Mouse (Mus musculus): ENCODE measurements around the gene Cldn34c1.
"Not testable (repeated sequence)": the region's sequence is repeated elsewhere in the genome, so short reads cannot be mapped to it uniquely, and the experiment has no call there.

Gene Cldn34c1

DNA sequence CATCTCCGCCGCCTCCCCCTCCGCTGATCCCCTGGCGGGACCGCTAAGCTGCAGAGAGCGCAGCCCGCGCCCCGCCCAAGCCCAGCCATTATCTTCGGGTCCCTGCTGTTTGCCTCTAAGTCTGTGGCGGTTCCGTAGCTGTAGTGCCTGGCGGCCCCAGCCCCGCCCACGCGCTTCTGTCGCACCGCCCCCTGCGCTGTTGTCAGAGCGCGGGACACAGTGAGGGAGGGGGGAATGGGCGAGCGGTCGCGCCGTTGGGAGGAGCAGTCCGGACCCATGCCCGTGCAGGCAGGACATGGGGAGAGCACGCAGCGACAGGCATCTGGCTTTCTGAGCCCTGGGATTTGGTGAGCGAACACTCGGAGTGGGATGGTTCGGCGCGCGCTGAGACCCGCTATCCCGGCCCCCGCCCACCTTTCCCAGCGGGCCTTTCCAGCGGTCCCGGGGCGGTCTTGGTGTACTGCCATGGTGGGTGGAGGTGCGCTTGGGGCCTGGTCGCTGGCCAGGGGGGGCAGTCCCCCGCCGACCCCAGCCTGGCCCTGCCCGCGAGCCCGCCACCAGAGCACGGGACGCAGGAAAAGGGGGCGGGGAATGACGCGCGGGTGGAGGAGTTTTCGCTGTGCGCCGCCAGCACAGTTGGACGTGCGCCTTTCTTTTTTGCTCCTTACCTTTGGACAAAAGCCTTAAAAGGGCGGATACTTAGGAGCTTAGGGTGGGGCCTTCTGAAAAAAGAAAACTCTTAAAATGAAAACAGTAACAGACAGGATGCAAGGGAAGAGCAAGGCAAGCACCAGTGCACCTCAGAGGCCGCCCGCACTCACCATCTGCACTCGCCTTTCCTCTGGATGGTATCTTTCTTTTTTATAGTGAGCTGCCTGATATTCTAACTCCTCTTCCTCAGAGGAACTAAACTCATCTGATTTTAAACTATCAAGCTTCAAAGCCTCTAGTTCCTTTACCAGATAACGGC is at the start of gene Cldn34c1:
TSS of gene Cldn34c1 (plus strand) at position 205 of the 970 bp plus-strand sequence.
- Histone ChIP-seq H3K36me3 (ENCODE audit: insufficient read depth, low read length) (no peaks in the 10 kb centered on the region), H3K4me1 (replicated peaks; ENCODE audit: low read depth, low read length) (no peaks in the 10 kb centered on the region), H3K4me3 (replicated peaks; ENCODE audit: low read length) (no peak within 1 kb of the TSS), H3K27me3 (ENCODE audit: insufficient read depth, low read length) (no peaks in the 10 kb centered on the region), H3K9me3 (ENCODE audit: low read length) (peaks cover 32% of the 10 kb centered on the region)
- TF ChIP-seq POU5F1 (IDR thresholded peaks at IDR 0.05; ENCODE audit: borderline replicate concordance, low read length) (no peak), NANOG (IDR thresholded peaks at IDR 0.05; ENCODE audit: borderline replicate concordance, low read length) (no peak), CTCF (conservative IDR thresholded peaks at IDR 0.05; ENCODE audit: low read length) (no peak)

DNA sequence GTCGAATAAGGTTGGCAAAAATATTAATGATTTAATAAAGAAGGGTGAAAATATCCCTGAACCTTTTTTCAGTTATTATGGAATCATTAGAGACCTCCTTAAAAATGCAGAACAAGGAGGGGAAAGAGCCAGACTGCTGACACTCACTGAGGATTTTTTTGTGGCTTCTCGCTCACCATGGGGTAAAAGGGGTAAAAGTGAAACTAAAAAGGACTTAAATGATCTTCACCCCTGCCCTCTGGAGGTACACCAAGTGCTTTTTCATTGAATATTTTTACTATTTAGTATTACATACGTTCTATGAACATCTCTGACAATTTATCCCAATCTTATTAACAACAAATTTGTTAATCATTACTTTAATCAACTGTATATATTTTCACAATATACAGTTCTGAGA is 15.9 kb upstream of the Cldn34c1 start:
- TF ChIP-seq POU5F1 (IDR thresholded peaks at IDR 0.05; ENCODE audit: borderline replicate concordance, low read length) = no peak
- no peak for TF ChIP-seq CTCF (conservative IDR thresholded peaks at IDR 0.05; ENCODE audit: low read length)
- TF ChIP-seq NANOG (IDR thresholded peaks at IDR 0.05; ENCODE audit: borderline replicate concordance, low read length) = no peak

DNA sequence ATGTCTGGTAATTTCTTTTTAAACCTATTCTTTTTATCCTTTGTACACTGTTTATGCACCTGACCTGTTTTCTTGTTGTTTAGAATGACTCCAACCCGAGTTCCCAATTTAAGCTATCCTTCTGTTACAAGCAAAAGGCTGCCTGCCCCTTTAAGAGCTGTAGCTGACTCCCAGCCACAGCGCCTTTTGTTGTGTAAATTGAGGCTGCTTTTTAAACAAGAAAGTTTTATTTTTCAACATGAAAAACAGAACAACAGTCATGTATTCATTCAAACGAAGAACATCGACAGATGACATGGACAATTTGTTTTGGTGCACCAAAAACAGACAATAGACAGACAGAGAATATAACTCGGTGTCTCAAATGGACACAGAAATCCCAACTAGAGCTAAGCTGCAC is 489 bp upstream of the Cldn34c1 start:
- not testable (repeated sequence) for H3K36me3 ChIP-seq (ENCODE audit: insufficient read depth, low read length); H3K27me3 ChIP-seq (ENCODE audit: insufficient read depth, low read length); H3K4me3 ChIP-seq (replicated peaks; ENCODE audit: low read length); H3K4me1 ChIP-seq (replicated peaks; ENCODE audit: low read depth, low read length)
- peaks cover 32% of the 10 kb centered on the region for H3K9me3 ChIP-seq (ENCODE audit: low read length)

More for the DNA sequence above, 15.9 kb upstream of the Cldn34c1 start:
- no peaks in the 10 kb centered on the region for H3K4me1 ChIP-seq (replicated peaks; ENCODE audit: low read depth, low read length)
- no peaks in the 10 kb centered on the region for H3K36me3 ChIP-seq (ENCODE audit: insufficient read depth, low read length)
- no peak overlapping the region for H3K4me3 ChIP-seq (replicated peaks; ENCODE audit: low read length)
- H3K9me3 ChIP-seq (ENCODE audit: low read length) = no peaks in the 10 kb centered on the region
- no peaks in the 10 kb centered on the region for H3K27me3 ChIP-seq (ENCODE audit: insufficient read depth, low read length)

DNA sequence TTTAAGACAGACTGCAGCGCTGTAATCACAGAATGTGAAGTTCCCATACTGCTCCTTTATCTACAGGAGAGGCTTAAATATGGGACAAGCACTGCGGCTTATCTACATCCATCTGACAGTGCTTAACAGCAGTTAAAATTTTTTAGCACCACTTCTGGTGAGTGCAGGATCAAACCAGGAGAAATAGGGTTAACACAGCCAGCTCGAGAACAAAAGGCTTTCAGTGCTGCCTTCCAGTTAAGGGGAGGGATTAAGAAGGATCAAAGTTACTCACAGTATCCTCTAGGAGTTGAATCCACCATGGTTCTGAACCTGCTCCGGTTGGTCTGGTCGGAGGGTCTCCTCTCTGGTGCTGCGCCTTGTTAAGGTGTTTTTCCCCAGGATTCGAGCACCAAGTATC is 1.4 kb downstream of the Cldn34c1 start:
- H3K4me1 ChIP-seq (replicated peaks; ENCODE audit: low read depth, low read length); H3K27me3 ChIP-seq (ENCODE audit: insufficient read depth, low read length): not testable (repeated sequence)

DNA sequence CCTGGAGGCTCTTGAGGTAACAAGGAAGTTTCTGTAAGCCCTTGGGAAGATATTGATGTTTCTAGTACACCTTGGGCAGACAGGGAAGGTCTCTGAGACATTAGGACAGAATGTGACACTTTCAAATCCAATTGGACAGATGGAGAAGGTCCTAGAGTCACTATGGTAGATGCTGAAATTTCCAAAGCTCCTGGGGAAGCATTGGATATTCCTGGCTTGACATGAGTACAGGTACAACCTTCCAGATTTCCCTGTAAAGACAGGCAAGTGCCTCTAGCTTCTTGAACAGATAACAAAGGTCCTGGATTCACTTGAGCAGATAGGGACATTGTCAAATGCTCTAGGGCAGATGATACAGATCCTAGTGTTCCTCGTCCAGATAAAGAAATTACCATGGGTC is 119.1 kb downstream of the Cldn34c1 start, which contains the start of gene Srsx:
TSS of gene Srsx (minus strand) at position 101 of the 400 bp plus-strand sequence.
- not testable (repeated sequence) for H3K9me3 ChIP-seq (ENCODE audit: low read length); H3K4me1 ChIP-seq (replicated peaks; ENCODE audit: low read depth, low read length); H3K36me3 ChIP-seq (ENCODE audit: insufficient read depth, low read length); H3K4me3 ChIP-seq (replicated peaks; ENCODE audit: low read length); H3K27me3 ChIP-seq (ENCODE audit: insufficient read depth, low read length)

More for the DNA sequence above, 1.4 kb downstream of the Cldn34c1 start:
- H3K4me3 ChIP-seq (replicated peaks; ENCODE audit: low read length); H3K36me3 ChIP-seq (ENCODE audit: insufficient read depth, low read length): not testable (repeated sequence)
- H3K9me3 ChIP-seq (ENCODE audit: low read length) = peaks cover 32% of the 10 kb centered on the region

Data from E14TG2a.4 (cell line).